Mouse (Mus musculus): ENCODE data around the gene Mpped1. TPM values are rescaled to one million over a fixed set of nuclear protein-coding genes. Genes with fewer than 3 reads are reported as not detected.

Mpped1 gene
- total RNA-seq (2018; cell fraction: chromatin; rRNA removed) = not detected
- total RNA-seq (2018; cell fraction: cytosol; rRNA removed) = not detected
- total RNA-seq (2018; cell fraction: nucleus; rRNA removed) = not detected
- polyA plus RNA-seq (2018) = not detected in 3 replicates

DNA sequence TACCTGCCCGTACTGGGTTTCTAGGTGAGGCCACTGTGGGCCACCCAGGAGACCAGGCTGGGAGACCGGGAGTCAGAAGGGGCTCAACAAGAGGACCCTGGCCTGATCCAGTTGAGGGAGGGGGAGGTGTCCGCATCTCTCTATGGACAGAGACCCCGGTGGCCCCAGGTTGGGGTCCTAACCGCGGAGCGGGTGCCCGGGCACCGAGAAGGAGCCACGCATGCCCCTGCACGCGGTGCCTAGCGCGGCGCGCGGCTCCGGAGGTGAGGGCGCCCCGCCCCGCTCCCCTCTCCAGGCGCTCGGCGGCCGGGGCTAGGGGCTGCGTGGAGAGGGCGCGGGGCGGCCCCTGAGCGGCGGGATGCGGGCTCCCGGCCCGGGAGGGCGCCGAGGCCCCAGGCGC, at the start of gene Mpped1:
TSS of gene Mpped1 (plus strand) at position 81 of the 400 bp plus-strand sequence.
- WGBS (ENCODE audit: missing documents) = 7% methylated on average over 22 of the region's 37 CpGs
- Histone ChIP-seq H3K79me2 (ENCODE audit: inconsistent target) (no peaks in the 10 kb centered on the region), H3K36me3 (ENCODE audit: inconsistent target) (no peaks in the 10 kb centered on the region), H3K27ac (no peak within 1 kb of the TSS), H3K4me3 (ENCODE audit: inconsistent target) (no peak within 1 kb of the TSS)

DNA sequence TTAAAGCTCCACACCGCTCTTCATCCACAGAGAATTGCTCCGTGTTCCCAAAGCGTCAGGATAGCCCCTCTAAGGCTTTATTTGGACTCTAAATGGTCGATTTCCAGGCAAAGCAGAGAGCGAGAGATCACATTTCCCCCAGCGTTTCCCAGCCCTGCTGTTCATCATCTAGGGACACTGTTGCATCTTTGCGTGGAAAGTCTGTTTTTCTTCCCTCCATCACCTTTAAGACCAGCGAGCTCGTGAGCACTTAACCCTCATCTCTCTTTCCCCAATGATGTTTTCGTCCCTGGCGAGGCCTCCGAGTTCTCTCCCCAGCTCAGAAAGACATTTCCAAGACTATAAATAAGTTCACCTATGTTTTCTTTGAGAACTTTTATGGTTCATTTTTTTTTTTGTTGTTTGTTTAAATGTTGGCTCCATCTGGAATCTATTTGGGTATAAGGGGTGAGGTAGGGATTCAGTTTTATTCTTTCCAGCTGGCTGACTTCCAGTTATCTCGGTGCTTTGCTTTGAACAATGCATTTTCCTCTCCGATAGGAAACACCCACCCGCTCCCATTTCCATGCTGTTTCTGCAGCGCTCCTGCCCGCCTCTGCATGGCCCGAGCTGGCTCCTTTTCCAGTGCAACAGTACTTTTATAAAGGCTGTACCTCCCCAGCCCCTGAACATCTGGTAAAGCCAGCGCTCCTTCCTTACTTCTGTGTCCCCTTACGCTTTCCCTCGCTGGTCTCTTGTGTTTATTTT, 38.4 kb upstream of the Mpped1 start:
- WGBS (ENCODE audit: missing documents) = 58% methylated on average over 21 of the region's 21 CpGs
- H3K4me3 ChIP-seq (ENCODE audit: inconsistent target) = no peak overlapping the region
- H3K79me2 ChIP-seq (ENCODE audit: inconsistent target) = no peaks in the 10 kb centered on the region
- no peaks in the 10 kb centered on the region for H3K36me3 ChIP-seq (ENCODE audit: inconsistent target)
- H3K27ac ChIP-seq = no peak overlapping the region

DNA sequence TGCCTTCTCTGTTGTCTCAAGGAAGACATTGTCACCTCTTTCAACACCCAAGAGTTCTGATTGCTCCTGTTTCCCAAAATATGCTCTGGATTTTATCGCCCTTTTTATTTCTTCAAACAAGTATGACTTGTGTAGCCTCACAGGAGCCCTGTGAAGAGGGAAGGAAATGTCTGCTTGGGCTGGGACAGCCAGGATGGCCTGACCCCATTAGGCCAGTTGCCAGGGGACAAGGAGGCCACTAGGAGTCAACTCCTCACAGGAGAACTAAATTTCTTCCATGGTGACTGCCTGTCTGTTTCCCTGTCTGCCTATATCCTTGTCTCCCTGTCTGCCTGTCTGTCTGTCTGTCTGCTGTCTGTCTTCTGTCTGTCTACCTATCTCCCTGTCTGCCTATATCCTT, 37.2 kb upstream of the Mpped1 start:
- no peaks in the 10 kb centered on the region for H3K79me2 ChIP-seq (ENCODE audit: inconsistent target)
- no peaks in the 10 kb centered on the region for H3K36me3 ChIP-seq (ENCODE audit: inconsistent target)
- WGBS (ENCODE audit: missing documents) = 80% methylated on average over 1 of the region's 1 CpGs
- H3K4me3 ChIP-seq (ENCODE audit: inconsistent target) = no peak overlapping the region
- no peak overlapping the region for H3K27ac ChIP-seq

DNA sequence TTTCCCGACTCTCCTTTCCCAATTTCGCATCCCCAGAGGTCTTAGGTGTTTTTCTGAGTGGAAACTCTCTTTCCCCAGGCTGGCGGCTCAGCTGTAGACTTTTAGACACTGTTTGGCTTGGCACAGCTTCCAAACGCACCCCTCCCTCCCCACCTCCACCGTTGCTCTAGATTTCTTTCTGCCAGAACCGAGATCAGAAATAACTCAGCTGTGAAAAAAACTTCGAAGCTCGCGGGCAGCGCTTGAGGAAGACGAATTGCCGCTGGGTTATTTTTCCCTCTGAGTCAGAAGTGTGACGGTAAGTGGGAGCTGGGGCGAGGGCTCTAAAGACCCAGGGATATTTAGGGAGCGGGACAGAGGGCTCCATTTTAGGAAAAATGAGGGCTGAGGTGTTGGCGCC, 33.0 kb upstream of the Mpped1 start:
- no peaks in the 10 kb centered on the region for H3K79me2 ChIP-seq (ENCODE audit: inconsistent target)
- H3K36me3 ChIP-seq (ENCODE audit: inconsistent target) = no peaks in the 10 kb centered on the region
- 81% methylated on average over 16 of the region's 16 CpGs for WGBS (ENCODE audit: missing documents)
- no peak overlapping the region for H3K27ac ChIP-seq
- no peak overlapping the region for H3K4me3 ChIP-seq (ENCODE audit: inconsistent target)

DNA sequence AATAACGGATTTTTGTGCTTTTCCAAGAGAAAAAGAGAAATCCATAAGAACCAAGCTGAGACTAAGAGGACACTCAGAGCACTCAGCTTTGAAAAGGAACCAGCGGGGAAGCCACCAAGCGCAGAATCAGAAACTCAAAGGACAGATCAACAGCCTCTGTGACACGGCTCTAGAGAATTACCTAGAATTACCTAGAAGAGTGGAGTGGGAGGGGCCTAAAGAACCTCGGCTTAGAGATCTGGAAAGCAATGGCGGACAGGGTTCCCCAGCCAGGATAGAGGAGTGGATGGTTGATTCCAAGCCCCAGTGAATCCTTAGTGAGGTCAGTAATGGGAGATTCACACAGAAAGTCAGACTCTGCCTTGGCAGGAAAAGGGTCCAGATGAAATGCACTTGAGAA, 30.3 kb upstream of the Mpped1 start:
- H3K4me3 ChIP-seq (ENCODE audit: inconsistent target) = no peak overlapping the region
- no peaks in the 10 kb centered on the region for H3K36me3 ChIP-seq (ENCODE audit: inconsistent target)
- H3K79me2 ChIP-seq (ENCODE audit: inconsistent target) = no peaks in the 10 kb centered on the region
- WGBS (ENCODE audit: missing documents) = 79% methylated on average over 6 of the region's 6 CpGs
- H3K27ac ChIP-seq = no peak overlapping the region

DNA sequence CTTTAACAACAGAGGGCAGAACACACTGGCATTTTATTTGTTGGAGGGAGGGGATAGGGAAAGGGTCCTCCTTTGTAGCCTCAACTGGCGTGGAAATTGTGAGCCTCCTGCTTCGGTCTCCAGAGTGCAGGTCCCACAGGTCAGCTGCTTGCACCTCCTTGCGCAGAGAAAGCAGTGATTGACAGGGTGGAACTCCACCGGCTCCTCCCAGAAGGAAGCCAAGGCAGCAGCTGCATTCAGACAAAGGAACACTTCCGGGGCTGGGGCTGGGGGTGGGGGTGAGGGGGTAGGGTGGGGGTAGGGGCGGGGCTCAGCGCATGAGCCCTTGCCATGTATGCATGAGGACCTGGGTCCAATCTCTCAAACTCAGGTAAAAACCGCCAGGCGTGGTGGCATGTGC, 29.8 kb upstream of the Mpped1 start:
- WGBS (ENCODE audit: missing documents) = 55% methylated on average over 9 of the region's 9 CpGs
- Histone ChIP-seq H3K27ac (no peak overlapping the region), H3K4me3 (ENCODE audit: inconsistent target) (no peak overlapping the region), H3K36me3 (ENCODE audit: inconsistent target) (no peaks in the 10 kb centered on the region), H3K79me2 (ENCODE audit: inconsistent target) (no peaks in the 10 kb centered on the region)

DNA sequence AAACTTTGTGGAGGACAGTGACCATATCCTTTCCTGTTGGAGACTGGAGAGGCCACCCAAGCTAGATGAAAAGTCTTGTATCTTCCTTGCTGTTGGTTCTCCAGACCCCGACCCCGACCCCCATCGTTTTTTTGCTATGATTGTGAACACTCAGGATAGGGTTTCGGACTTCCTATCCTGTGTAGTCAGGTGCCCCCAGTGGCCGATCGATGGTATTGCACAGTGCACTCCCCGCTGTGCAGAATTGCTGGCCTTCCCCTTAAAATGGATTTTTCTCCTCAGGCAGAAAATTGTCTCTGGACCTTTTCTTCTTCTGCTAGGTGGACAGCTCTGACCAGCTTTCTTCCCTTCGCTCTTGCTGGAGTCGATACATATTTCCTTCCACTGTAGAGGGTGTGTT, 22.5 kb upstream of the Mpped1 start:
- Histone ChIP-seq H3K79me2 (ENCODE audit: inconsistent target) (no peaks in the 10 kb centered on the region), H3K27ac (no peak overlapping the region), H3K36me3 (ENCODE audit: inconsistent target) (no peaks in the 10 kb centered on the region), H3K4me3 (ENCODE audit: inconsistent target) (no peak overlapping the region)
- WGBS (ENCODE audit: missing documents) = 27% methylated on average over 9 of the region's 9 CpGs

DNA sequence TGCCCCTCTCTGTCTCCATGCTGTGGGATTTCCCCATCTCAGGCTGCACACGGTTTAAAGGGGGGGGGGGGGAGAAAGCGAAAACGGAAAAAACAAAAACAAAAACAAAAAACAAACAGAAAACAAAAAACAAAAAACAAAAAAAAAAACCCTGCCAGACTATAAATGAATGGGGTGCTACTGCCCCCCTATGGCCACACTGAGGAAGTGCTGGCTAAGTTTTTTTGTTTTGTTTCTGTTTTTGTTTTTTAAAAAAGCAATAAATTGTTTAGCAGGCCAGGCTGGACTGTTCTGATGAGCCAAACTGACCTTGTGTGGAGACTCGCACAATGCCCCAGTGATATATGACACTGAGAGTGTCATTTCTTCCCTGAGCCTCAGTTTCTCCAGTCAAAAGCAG, 20.3 kb upstream of the Mpped1 start:
- Histone ChIP-seq H3K4me3 (ENCODE audit: inconsistent target) (no peak overlapping the region), H3K27ac (no peak overlapping the region), H3K36me3 (ENCODE audit: inconsistent target) (no peaks in the 10 kb centered on the region), H3K79me2 (ENCODE audit: inconsistent target) (no peaks in the 10 kb centered on the region)
- WGBS (ENCODE audit: missing documents) = 15% methylated on average over 3 of the region's 4 CpGs

DNA sequence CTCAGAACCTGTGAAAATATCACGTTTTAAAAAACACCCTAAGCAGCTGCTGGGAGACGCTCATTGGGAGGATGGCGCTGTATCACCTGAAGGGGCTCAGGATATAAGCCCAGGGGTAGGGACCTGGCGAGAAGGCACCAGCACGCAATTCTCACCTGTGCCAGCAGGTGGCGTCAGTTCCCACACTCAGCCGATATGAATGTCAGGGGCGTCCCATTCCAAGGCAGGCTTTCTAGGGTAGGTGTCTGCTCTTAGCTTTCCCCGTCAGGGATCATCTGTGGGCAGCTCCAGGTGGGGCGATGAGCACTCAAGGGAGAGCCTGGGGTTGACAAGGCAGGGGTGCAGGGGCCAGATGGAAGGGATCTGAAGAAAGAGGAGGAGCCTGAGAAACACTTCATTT, 18.6 kb upstream of the Mpped1 start:
- H3K4me3 ChIP-seq (ENCODE audit: inconsistent target) = no peak overlapping the region
- H3K36me3 ChIP-seq (ENCODE audit: inconsistent target) = no peaks in the 10 kb centered on the region
- H3K27ac ChIP-seq = no peak overlapping the region
- H3K79me2 ChIP-seq (ENCODE audit: inconsistent target) = no peaks in the 10 kb centered on the region
- 8% methylated on average over 10 of the region's 10 CpGs for WGBS (ENCODE audit: missing documents)

DNA sequence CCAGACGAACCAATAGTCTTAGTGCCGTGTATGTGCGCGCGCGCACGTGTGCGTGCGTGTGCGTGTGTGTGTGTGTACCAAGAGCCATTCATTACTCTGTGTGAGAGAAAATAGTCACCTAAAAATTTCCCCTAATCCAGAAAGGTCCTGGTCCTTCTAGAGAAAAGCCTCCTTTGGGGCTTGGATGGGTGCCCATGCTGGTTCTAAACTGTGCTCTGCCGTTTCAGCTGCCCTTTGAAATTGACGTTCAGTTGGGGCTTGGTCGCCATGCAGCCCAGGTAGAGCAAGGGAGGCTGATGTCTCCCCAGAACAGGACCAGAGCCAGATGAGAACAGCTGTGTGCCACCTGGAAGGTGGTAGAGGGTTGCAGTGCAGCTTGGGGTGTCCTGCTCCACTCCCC, 17.8 kb upstream of the Mpped1 start:
- WGBS (ENCODE audit: missing documents) = 88% methylated on average over 13 of the region's 13 CpGs
- no peaks in the 10 kb centered on the region for H3K79me2 ChIP-seq (ENCODE audit: inconsistent target)

DNA sequence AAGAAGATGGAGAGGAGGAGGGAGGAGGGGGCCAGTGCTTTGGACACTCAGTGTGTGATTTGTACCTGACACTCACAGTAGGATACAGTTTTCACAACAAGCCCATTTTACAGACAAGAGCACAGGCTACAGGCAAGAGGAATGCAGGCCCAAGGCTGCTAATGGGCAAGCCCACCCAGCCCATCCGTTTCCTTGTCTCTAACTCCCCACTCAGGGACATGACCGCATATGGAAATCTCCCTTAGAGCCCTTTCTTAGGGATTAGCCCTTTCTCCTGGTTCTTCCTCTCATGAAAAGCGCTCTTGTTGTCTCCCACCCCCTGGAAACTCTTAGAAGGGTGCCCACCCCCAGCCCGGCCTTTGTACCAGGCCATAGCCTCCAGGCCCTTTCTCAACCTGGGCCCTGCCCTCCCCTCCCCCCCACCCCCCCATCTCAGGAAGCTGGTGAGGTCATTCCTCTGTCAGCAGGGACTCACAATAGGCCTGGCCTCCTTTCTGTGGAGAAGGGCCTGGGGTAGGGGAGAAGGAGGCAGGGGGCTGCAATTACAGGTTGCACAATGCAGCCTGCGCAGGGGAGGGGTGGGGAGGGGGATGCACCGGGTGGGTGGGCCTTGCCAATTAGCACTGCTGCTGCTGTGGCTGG, 13.8 kb upstream of the Mpped1 start:
- H3K79me2 ChIP-seq (ENCODE audit: inconsistent target) = no peaks in the 10 kb centered on the region
- WGBS (ENCODE audit: missing documents) = 47% methylated on average over 5 of the region's 6 CpGs
- H3K4me3 ChIP-seq (ENCODE audit: inconsistent target) = no peak overlapping the region
- H3K27ac ChIP-seq = no peak overlapping the region
- H3K36me3 ChIP-seq (ENCODE audit: inconsistent target) = no peaks in the 10 kb centered on the region

More for the DNA sequence above, 17.8 kb upstream of the Mpped1 start:
- no peaks in the 10 kb centered on the region for H3K36me3 ChIP-seq (ENCODE audit: inconsistent target)
- H3K27ac ChIP-seq = no peak overlapping the region
- H3K4me3 ChIP-seq (ENCODE audit: inconsistent target) = no peak overlapping the region

DNA sequence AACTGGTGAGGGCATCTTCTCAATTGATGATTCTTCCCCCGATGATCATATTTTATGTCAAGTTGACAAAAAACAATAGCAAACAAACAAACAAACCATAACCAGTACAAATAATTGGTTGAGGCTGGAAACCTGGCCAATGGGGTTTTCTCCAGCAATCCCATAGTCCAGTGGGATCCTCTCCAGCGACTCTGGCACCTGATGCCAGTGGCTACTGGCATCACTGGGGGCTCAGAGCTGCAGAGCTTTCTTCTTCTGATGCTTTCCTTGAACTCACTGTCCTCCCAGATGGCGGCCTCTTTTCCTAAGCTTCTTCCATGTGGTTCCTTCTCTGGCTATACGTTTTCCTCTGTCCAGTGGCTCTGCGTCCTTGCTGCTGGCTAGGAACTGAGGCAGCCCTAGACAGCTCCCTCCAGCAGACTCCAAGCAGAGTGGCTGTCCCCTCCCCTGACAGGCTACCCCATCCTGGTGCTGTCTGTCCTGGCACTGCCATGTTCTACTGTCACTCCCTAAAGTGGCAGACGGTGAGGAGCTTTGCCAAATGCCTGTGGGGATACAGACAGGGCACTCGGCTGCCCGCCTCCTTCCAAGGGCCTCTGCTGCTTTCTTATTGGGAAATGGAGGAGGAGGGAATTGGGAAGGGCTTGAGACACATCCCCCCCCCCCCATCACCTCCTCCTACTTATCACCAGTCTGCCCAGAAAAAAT, 7.8 kb upstream of the Mpped1 start:
- Histone ChIP-seq H3K79me2 (ENCODE audit: inconsistent target) (no peaks in the 10 kb centered on the region), H3K4me3 (ENCODE audit: inconsistent target) (no peak overlapping the region), H3K27ac (no peak overlapping the region), H3K36me3 (ENCODE audit: inconsistent target) (no peaks in the 10 kb centered on the region)
- WGBS (ENCODE audit: missing documents) = 80% methylated on average over 8 of the region's 8 CpGs

DNA sequence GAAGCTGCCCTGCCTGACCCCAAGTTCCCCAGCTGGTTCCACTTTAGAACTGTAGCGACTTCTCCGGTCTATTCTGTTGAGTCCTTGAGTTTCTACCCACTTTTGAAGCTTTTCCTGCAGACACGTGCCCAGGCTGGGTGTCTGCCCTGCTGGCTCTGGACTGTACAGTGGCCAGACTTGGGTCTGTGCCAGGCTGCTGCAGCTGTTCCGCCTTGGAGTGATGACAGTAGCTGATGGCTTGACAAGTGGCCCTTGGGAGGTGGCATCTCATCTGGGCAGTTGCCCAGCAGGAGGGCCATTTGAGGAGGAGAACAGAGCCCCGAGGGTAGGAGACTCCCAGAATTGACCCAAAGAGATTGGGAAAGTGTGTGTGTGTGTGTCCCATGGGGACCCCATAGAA, 6.8 kb upstream of the Mpped1 start:
- H3K4me3 ChIP-seq (ENCODE audit: inconsistent target) = no peak overlapping the region
- H3K27ac ChIP-seq = no peak overlapping the region
- WGBS (ENCODE audit: missing documents) = 66% methylated on average over 5 of the region's 5 CpGs
- H3K79me2 ChIP-seq (ENCODE audit: inconsistent target) = no peaks in the 10 kb centered on the region
- no peaks in the 10 kb centered on the region for H3K36me3 ChIP-seq (ENCODE audit: inconsistent target)

DNA sequence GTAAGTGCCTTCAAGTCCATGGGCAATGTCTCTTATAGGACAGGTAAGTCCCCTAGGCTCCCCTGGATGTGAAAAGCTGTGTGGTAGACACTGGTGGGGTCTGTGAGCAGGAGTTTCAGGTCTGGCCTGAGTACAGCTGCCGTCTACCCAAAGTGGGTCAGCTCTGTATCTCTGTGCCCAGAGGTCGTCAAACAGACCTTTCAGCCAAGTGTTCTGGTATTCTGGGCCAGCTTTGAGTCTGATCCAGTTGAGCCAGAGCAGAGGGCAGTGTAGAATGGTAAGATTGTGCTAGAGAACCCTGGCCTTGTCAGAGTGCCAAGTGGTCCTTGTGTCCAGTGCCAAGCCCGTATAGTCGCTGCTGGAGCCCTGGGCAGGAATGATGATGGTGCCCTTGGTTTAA, 6.3 kb upstream of the Mpped1 start:
- no peaks in the 10 kb centered on the region for H3K36me3 ChIP-seq (ENCODE audit: inconsistent target)
- H3K79me2 ChIP-seq (ENCODE audit: inconsistent target) = no peaks in the 10 kb centered on the region
- WGBS (ENCODE audit: missing documents) = 94% methylated on average over 4 of the region's 4 CpGs
- H3K27ac ChIP-seq = no peak overlapping the region
- H3K4me3 ChIP-seq (ENCODE audit: inconsistent target) = no peak overlapping the region

DNA sequence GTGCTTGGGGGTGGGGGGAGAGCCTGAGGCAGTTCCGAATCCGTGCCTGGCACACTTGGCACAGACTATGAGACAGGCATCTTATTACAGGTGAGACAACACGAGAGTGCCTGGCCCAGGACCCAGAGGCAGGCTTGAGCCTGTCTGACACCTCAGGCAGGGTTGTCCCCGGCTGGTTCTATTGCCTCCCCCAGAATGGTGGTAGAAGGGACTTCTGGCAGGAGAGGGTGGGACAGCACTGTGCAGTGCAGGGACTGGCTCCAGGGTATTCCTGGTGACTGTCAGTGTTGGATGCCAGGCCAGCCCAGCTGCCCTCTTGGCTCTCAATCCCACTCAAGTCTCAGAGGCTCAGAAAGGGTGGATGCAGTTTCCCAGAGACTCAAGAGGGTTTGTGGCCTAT, 4.3 kb upstream of the Mpped1 start:
- Histone ChIP-seq H3K79me2 (ENCODE audit: inconsistent target) (no peaks in the 10 kb centered on the region), H3K27ac (no peak overlapping the region), H3K4me3 (ENCODE audit: inconsistent target) (no peak overlapping the region), H3K36me3 (ENCODE audit: inconsistent target) (no peaks in the 10 kb centered on the region)
- 77% methylated on average over 2 of the region's 4 CpGs for WGBS (ENCODE audit: missing documents)
